Mouse (Mus musculus) G1E-ER4 (cell line): ENCODE data around the gene Tlk1. TPM values are rescaled to one million over a fixed set of nuclear protein-coding genes. Genes with fewer than 3 reads are reported as not detected.

Experiments used
- GATA1 ChIP-seq: IDR thresholded peaks from one replicate; pipeline ENCODE4 v1.8.0; 2012; ENCODE audit warnings: low read length, inconsistent platforms
- polyA plus RNA-seq: library from polyadenylated mRNA; stranded (reverse); fragments of >175 nt; gene quantifications from 2 replicates; pipeline ENCODE4 v1.2.3, GENCODE M21; 2012

The Tlk1 gene
- polyA plus RNA-seq = 32.2 and 43.9 TPM in 2 replicates

GRCm38 (mm10) chr2:70825371-70826051, at the start of gene Tlk1:
Gene Tlk1 (minus strand): TSS chr2:70825728.
- no peak for TF ChIP-seq GATA1

- TF ChIP-seq GATA1 = no peak
Observed at GRCm38 (mm10) chr2:70875129-70875528, 49.6 kb upstream of the Tlk1 start.

- no peak for TF ChIP-seq GATA1
Observed at GRCm38 (mm10) chr2:70873168-70873567, 47.6 kb upstream of the Tlk1 start.

GRCm38 (mm10) chr2:70871466-70872022, 46.0 kb upstream of the Tlk1 start:
- TF ChIP-seq GATA1 = no peak

GRCm38 (mm10) chr2:70870819-70871218, 45.3 kb upstream of the Tlk1 start:
- TF ChIP-seq GATA1 = no peak

- no peak for TF ChIP-seq GATA1
Observed at GRCm38 (mm10) chr2:70869116-70869515, 43.6 kb upstream of the Tlk1 start.

GRCm38 (mm10) chr2:70867231-70867630, 41.7 kb upstream of the Tlk1 start:
- no peak for TF ChIP-seq GATA1

GRCm38 (mm10) chr2:70862881-70863280, 37.4 kb upstream of the Tlk1 start:
- no peak for TF ChIP-seq GATA1

- TF ChIP-seq GATA1 = no peak
Observed at GRCm38 (mm10) chr2:70859740-70860139, 34.2 kb upstream of the Tlk1 start.

GRCm38 (mm10) chr2:70856971-70857370, 31.4 kb upstream of the Tlk1 start:
- TF ChIP-seq GATA1 = no peak

GRCm38 (mm10) chr2:70854231-70854888, 28.8 kb upstream of the Tlk1 start:
- TF ChIP-seq GATA1 = no peak

GRCm38 (mm10) chr2:70853329-70853728, 27.8 kb upstream of the Tlk1 start:
- no peak for TF ChIP-seq GATA1

- no peak for TF ChIP-seq GATA1
Observed at GRCm38 (mm10) chr2:70852796-70853221, 27.3 kb upstream of the Tlk1 start.

GRCm38 (mm10) chr2:70852186-70852795, 26.8 kb upstream of the Tlk1 start:
- TF ChIP-seq GATA1 = no peak

- TF ChIP-seq GATA1 = no peak
Observed at GRCm38 (mm10) chr2:70845871-70846270, 20.3 kb upstream of the Tlk1 start.

- no peak for TF ChIP-seq GATA1
Observed at GRCm38 (mm10) chr2:70844694-70845395, 19.3 kb upstream of the Tlk1 start.
